Mouse (Mus musculus) cerebellum, adult 8-10 months (tissue): ENCODE results near the gene Cpa4.

ENCODE experiments used
- DNase-seq: peaks from one replicate; pipeline ENCODE4 v3.0.0; 2022

The Cpa4 gene

DNA sequence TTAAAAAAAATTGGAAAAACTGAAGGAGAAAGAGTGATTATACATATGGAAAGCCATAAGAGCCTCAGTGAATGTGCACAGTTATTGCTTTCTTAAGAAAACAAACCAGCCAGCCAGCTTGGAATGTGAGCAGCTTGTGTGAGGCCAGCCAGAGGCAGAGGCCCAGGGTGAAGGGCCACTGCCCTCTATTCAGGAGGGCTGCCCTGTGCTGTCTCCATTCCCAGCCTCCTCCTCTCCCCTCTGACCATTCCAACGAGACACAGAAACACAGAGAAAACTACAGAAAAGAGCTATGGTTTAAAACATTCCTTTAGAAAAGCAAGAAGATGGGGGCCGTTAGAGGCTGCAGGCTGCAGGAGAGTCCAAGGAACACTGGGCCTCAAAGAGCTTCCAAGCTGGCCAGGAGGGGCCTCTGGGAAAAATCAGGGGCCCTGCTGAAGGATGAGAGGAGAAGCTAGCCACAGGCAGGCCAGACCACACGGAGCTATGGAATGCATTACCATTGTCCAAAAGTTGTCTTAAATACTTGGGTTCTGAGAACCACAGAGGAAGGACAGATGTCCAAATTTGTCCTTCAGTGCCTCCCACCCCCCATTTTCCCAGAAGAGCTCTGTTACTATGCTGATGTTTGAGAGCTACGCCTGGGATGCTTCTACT lies 68.1 kb downstream of the Cpa4 start:
- DNase-seq: no peak

DNA sequence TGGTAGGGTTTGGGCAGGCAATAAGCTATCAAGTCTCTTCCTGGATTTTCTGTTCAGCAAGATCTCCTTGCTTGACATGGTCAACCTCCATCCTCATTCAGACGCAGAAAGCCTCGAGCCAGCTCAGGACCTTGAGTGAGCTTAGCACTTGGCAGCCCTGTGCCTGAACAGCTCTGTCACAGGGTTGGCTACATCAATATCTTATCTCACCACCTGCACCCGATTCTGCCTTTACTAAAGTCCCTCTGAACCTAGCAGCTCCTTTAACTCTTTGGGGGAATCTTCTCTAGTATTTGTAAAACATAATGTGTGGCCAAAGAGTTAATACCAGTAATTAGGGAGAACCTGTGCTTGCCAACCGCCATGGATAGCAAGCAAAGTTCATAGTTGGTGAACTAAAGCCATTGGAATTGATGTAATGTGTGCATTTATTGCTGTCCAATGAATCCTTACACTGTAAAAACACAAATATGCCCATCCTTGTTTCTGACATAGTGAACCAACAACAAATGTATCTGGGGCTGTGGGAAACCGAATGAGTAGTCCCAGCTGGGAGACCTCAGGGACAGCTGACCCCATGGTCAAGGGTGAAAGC lies 70.6 kb downstream of the Cpa4 start, which contains the start of gene Cpa1:
TSS of gene Cpa1 (plus strand) at position 545 of the 595 bp plus-strand sequence.
- no peak for DNase-seq
